Mouse (Mus musculus): ENCODE measurements around the gene Zswim2.

DNA sequence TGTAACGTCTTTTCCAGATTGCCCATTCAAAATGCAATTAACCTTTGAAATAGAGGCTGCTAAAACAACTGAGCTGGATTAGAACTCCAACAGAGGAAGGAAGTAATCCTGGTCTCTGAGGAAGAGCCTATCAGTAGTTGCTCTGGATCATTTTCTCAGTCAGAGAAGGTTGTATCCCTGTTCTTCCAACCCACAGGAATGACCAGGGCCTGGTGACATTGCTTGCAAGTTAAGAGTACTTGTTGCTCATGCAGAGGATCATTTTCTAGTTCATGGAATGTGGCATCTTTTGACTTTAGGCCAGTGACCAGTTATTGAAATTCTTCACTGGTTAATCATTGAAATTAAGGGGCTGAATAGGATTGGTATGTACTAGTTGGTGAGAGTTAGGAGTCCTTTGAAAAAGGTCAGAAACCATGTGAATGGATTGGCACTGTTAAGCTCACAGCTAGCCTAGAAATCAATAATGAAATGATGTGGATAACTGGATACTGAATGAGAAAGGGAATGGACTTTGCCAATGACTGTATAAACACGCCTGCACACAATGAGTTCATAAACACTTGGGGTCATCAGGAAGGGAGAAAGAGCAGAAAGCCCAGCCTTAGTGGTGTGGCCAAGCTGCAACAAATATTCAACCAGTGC, 39.0 kb downstream of the Zswim2 start:
- TF ChIP-seq GATA1 (IDR thresholded peaks at IDR 0.05; ENCODE audit: low read length), result no peak
- TF ChIP-seq TAL1 (IDR thresholded peaks at IDR 0.05; ENCODE audit: low read length), result no peak
